23 mouse cellular contexts compared by ENCODE assay signal in genomic region chr14:24969584-24969983, GRCm38 (mm10).
DNase-seq lines count a peak whose midpoint lies in the region; ATAC-seq lines count a peak whose summit lies in the region.
"Had no signal": no experiment of that assay in that cellular context is flagged by ENCODE, and none has a peak within 500 bp of the region (broad histone marks: within the 10 kb centered on the region; RNA-seq: fewer than 3 reads in every experiment).

No protein-coding gene starts in this region.

- no peak overlapping the region for H3K4me3 ChIP-seq in hindbrain, embryonic 10.5 days
- no peak overlapping the region for H3K4me3 ChIP-seq in hindbrain, embryonic 16.5 days (ENCODE audit: low read length)
- no peak overlapping the region for H3K4me3 ChIP-seq in embryonic facial prominence, embryonic 10.5 days
- H3K4me3 ChIP-seq: embryonic facial prominence, embryonic 13.5 days; embryonic facial prominence, embryonic 15.5 days; erythroblast, embryonic 14.5 days; forebrain, embryonic 10.5 days; forebrain, embryonic 12.5 days; gastrocnemius, adult 2 months had no signal

- WGBS in hindbrain, embryonic 10.5 days, result 79% methylated on average over 2 of the region's 2 CpGs
- whole genome bisulfite sequencing in hindbrain, embryonic 16.5 days, result 38% methylated on average over 2 of the region's 2 CpGs
- 81% methylated on average over 2 of the region's 2 CpGs for WGBS in embryonic facial prominence, embryonic 10.5 days

- no peaks in the 10 kb centered on the region for H3K27me3 ChIP-seq in hindbrain, embryonic 10.5 days (ENCODE audit: insufficient read depth, poor library complexity, severe bottlenecking)
- no peaks in the 10 kb centered on the region for H3K27me3 ChIP-seq in hindbrain, embryonic 16.5 days (replicated peaks; ENCODE audit: control insufficient read depth, insufficient read depth, low read length)
- no peaks in the 10 kb centered on the region for H3K27me3 ChIP-seq in embryonic facial prominence, embryonic 10.5 days (replicated peaks; ENCODE audit: low read depth, poor library complexity, severe bottlenecking)
- H3K27me3 ChIP-seq: embryonic facial prominence, embryonic 13.5 days; embryonic facial prominence, embryonic 15.5 days; forebrain, embryonic 12.5 days had no signal

- H3K9ac ChIP-seq in hindbrain, embryonic 16.5 days (ENCODE audit: low read depth, low read length), result no peak overlapping the region
- H3K9ac ChIP-seq: embryonic facial prominence, embryonic 13.5 days; embryonic facial prominence, embryonic 15.5 days; forebrain, embryonic 12.5 days had no signal

- no peaks in the 10 kb centered on the region for H3K36me3 ChIP-seq in hindbrain, embryonic 10.5 days
- H3K36me3 ChIP-seq in hindbrain, embryonic 16.5 days (ENCODE audit: control insufficient read depth, insufficient read depth, low read length), result no peaks in the 10 kb centered on the region
- H3K36me3 ChIP-seq in embryonic facial prominence, embryonic 10.5 days (replicated peaks), result no peaks in the 10 kb centered on the region
- H3K36me3 ChIP-seq: embryonic facial prominence, embryonic 13.5 days; embryonic facial prominence, embryonic 15.5 days; forebrain, embryonic 10.5 days; forebrain, embryonic 12.5 days; G1E had no signal

- H3K4me1 ChIP-seq in hindbrain, embryonic 10.5 days (replicated peaks), result peaks cover 19% of the 10 kb centered on the region
- H3K4me1 ChIP-seq in hindbrain, embryonic 16.5 days (ENCODE audit: control insufficient read depth, insufficient read depth, low read depth, low read length), result no peaks in the 10 kb centered on the region
- peaks cover 14% of the 10 kb centered on the region for H3K4me1 ChIP-seq in embryonic facial prominence, embryonic 10.5 days
- H3K4me1 ChIP-seq: embryonic facial prominence, embryonic 15.5 days had no signal

- H3K27ac ChIP-seq in hindbrain, embryonic 10.5 days, result peak overlapping the region; percentile 35; the same call in 1 of the 2 replicates
- H3K27ac ChIP-seq in hindbrain, embryonic 16.5 days (ENCODE audit: low read depth, low read length), result no peak overlapping the region
- 0 out of 2 replicates have a peak overlapping the region, but pooled peaks have one; percentile 30 for H3K27ac ChIP-seq in embryonic facial prominence, embryonic 10.5 days (replicated peaks)
- H3K27ac ChIP-seq: embryonic facial prominence, embryonic 13.5 days; embryonic facial prominence, embryonic 15.5 days; forebrain, embryonic 12.5 days; gastrocnemius, adult 2 months had no signal

- no peak for ATAC-seq in hindbrain, embryonic 16.5 days
- no peak for ATAC-seq in CD4-positive, CD25-positive, alpha-beta regulatory T cell, adult 4 months
- ATAC-seq: activated CD4-positive, CD25-positive, alpha-beta regulatory T cell, adult 4 months; forebrain, embryonic 14.5 days; forebrain, embryonic 16.5 days; Patski had no signal

- H3K9me3 ChIP-seq in hindbrain, embryonic 10.5 days, result no peaks in the 10 kb centered on the region
- H3K9me3 ChIP-seq in hindbrain, embryonic 16.5 days (ENCODE audit: control insufficient read depth, low read length), result no peaks in the 10 kb centered on the region
- no peaks in the 10 kb centered on the region for H3K9me3 ChIP-seq in embryonic facial prominence, embryonic 10.5 days
- H3K9me3 ChIP-seq: embryonic facial prominence, embryonic 13.5 days; embryonic facial prominence, embryonic 15.5 days; forebrain, embryonic 10.5 days; forebrain, embryonic 12.5 days had no signal

- no peak overlapping the region for H3K4me2 ChIP-seq in hindbrain, embryonic 16.5 days (ENCODE audit: low read length)
- H3K4me2 ChIP-seq: embryonic facial prominence, embryonic 13.5 days; embryonic facial prominence, embryonic 15.5 days; forebrain, embryonic 12.5 days had no signal

- DNase-seq in cerebellum, adult 9-10 months, result peak; percentile 46
- DNase-seq in cerebellum, adult 11 months, result no peak
- peak; percentile 55 to 66 for DNase-seq in cerebellum, postnatal 10 days
- no peak for DNase-seq in cerebellum, adult 11-12 months
- no peak for DNase-seq in hindbrain, embryonic 10.5 days (ENCODE audit: low spot score)
- no peak for DNase-seq in embryonic facial prominence, embryonic 10.5 days (ENCODE audit: low spot score)
- DNase-seq: adrenal gland, adult 8-10 months; adrenal gland, postnatal 14 days; adrenal gland, postnatal 36 days; cerebellum, postnatal 36 days; gastrocnemius, adult 2 months had no signal

Comparison
In these comparisons a context has a peak if more than half of its experiments do, and no peak if none do; other contexts are left out.
1. DNase-seq: peak in cerebellum, adult 9-10 months (single experiment) and cerebellum, postnatal 10 days (2 of 2); none in cerebellum, adult 11 months (single experiment), cerebellum, adult 11-12 months (single experiment), hindbrain, embryonic 10.5 days (single experiment) and embryonic facial prominence, embryonic 10.5 days (single experiment).